Mouse (Mus musculus): ENCODE results near the gene Trap1. TPM values are rescaled to one million over a fixed set of nuclear protein-coding genes. Genes with fewer than 3 reads are reported as not detected.
A peak's percentile ranks its signal among the peaks of the same experiment; 100 is the strongest.
"Not testable (repeated sequence)": the region's sequence is repeated elsewhere in the genome, so short reads cannot be mapped to it uniquely, and the experiment has no call there.

The Trap1 gene
- total RNA-seq, 2 experiments from 2014 or later = 197 to 233 TPM

GRCm38 (mm10) chr16:4037690-4038089 lies 39.9 kb downstream of the Trap1 start:
- DNase-seq (ENCODE audit: low spot score in 2 of 2) = no peak

- DNase-seq (ENCODE audit: low spot score in 2 of 2) = no peak
These were observed 40.8 kb downstream of the Trap1 start, which contains the start of gene Dnase1 for GRCm38 (mm10) chr16:4036807-4037206. Gene Dnase1 (plus strand): TSS chr16:4036942.

GRCm38 (mm10) chr16:4035575-4035974 lies 42.1 kb downstream of the Trap1 start:
- DNase-seq (ENCODE audit: low spot score in 2 of 2) = no peak

GRCm38 (mm10) chr16:4034476-4034875 lies 43.2 kb downstream of the Trap1 start:
- no peak for DNase-seq (ENCODE audit: low spot score in 2 of 2)

GRCm38 (mm10) chr16:4033971-4034370 lies 43.7 kb downstream of the Trap1 start:
- no peak for DNase-seq (ENCODE audit: low spot score in 2 of 2)

- DNase-seq (ENCODE audit: low spot score in 2 of 2) = peak in 1 of 2 experiments; percentile 31
These were observed 45.3 kb downstream of the Trap1 start for GRCm38 (mm10) chr16:4032341-4032748.

GRCm38 (mm10) chr16:4031441-4032274 lies 46.0 kb downstream of the Trap1 start:
- no peak for DNase-seq (ENCODE audit: low spot score in 2 of 2)

GRCm38 (mm10) chr16:4030501-4030900 lies 47.1 kb downstream of the Trap1 start:
- no peak for DNase-seq (ENCODE audit: low spot score in 2 of 2)

- no peak for DNase-seq (ENCODE audit: low spot score in 2 of 2)
These were observed 48.2 kb downstream of the Trap1 start for GRCm38 (mm10) chr16:4029371-4029841.

GRCm38 (mm10) chr16:4027211-4027610 lies 50.4 kb downstream of the Trap1 start:
- no peak for DNase-seq (ENCODE audit: low spot score in 2 of 2)

GRCm38 (mm10) chr16:4026672-4027071 lies 51.0 kb downstream of the Trap1 start:
- DNase-seq (ENCODE audit: low spot score in 2 of 2) = no peak

GRCm38 (mm10) chr16:4022719-4023118 lies 54.9 kb downstream of the Trap1 start:
- no peak for DNase-seq (ENCODE audit: low spot score in 2 of 2)

GRCm38 (mm10) chr16:4021241-4021640 lies 56.4 kb downstream of the Trap1 start:
- DNase-seq (ENCODE audit: low spot score in 2 of 2) = no peak

- not testable (repeated sequence) for DNase-seq (ENCODE audit: low spot score in 2 of 2)
These were observed 60.2 kb downstream of the Trap1 start for GRCm38 (mm10) chr16:4017466-4017865.

- DNase-seq (ENCODE audit: low spot score in 2 of 2) = not testable (repeated sequence)
These were observed 60.8 kb downstream of the Trap1 start for GRCm38 (mm10) chr16:4016786-4017185.

GRCm38 (mm10) chr16:4014040-4014668 lies 63.5 kb downstream of the Trap1 start:
- no peak for DNase-seq (ENCODE audit: low spot score in 2 of 2)

GRCm38 (mm10) chr16:4012882-4013570 lies 64.6 kb downstream of the Trap1 start:
- DNase-seq (ENCODE audit: low spot score in 2 of 2) = no peak

- peak; percentile 93 to 94 for DNase-seq (ENCODE audit: low spot score in 2 of 2)
These were observed 73.9 kb downstream of the Trap1 start, which contains the start of gene Slx4 for GRCm38 (mm10) chr16:4003489-4004398. Gene Slx4 (minus strand): TSS chr16:4003770.
